Comparison of ENCODE assay signal across 7 mouse cellular contexts in the genomic region with DNA sequence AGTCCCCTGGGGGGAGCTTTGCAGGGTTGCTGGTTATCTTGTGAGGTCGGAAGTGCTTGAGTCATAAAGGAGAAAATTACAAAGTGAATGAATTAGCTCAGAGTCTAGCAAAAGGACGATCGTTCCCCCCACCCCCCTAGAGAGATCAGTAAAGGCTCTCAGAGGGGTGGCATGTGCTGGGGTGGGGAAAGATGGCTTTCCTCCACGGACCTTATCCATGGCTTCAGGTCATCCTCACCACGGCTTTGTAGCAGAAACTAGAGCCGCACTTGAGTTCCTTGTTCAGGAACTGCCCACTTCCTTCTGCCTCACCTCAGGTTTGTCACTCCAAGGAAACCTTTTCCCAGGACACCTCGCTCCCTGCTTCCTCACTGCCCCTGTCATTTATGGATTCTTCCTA. TPM values are rescaled to one million over a fixed set of nuclear protein-coding genes. Genes with fewer than 3 reads are reported as not detected.
DNase-seq lines count a peak whose midpoint lies in the region; ATAC-seq and TF ChIP-seq lines count a peak whose summit lies in the region.

A gene (minus strand): TSS at position 101 of the 400 bp plus-strand sequence.

- WGBS in forebrain, embryonic 14.5 days = 68% methylated on average over 7 of the region's 7 CpGs
- 50% methylated on average over 7 of the region's 7 CpGs for whole genome bisulfite sequencing in hindbrain, embryonic 12.5 days
- WGBS in liver, embryonic 14.5 days (ENCODE audit: insufficient replicate concordance) = 34% methylated on average over 7 of the region's 7 CpGs

- no peak within 1 kb of the TSS for H3K9ac ChIP-seq in forebrain, embryonic 14.5 days (ENCODE audit: low read length)
- no peak within 1 kb of the TSS for H3K9ac ChIP-seq in hindbrain, embryonic 12.5 days
- H3K9ac ChIP-seq in liver, embryonic 14.5 days (replicated peaks) = no peak within 1 kb of the TSS

- H3K36me3 ChIP-seq in G1E (replicated peaks) = no peaks in the 10 kb centered on the region
- H3K36me3 ChIP-seq in forebrain, embryonic 14.5 days (ENCODE audit: control insufficient read depth, insufficient read depth, low read length) = no peaks in the 10 kb centered on the region
- H3K36me3 ChIP-seq in hindbrain, embryonic 12.5 days = no peaks in the 10 kb centered on the region
- no peaks in the 10 kb centered on the region for H3K36me3 ChIP-seq in liver, embryonic 14.5 days (replicated peaks; ENCODE audit: control insufficient read depth, insufficient read depth, low read depth)

- no peak for ATAC-seq in CD4-positive, CD25-positive, alpha-beta regulatory T cell, adult 4 months
- no peak for ATAC-seq in G1E (ENCODE audit: extremely low read depth, insufficient number of reproducible peaks, low FRiP score, poor library complexity, severe bottlenecking)
- no peak for ATAC-seq in forebrain, embryonic 14.5 days
- no peak for ATAC-seq in hindbrain, embryonic 12.5 days (ENCODE audit: low FRiP score)
- no peak for ATAC-seq in liver, embryonic 14.5 days (ENCODE audit: insufficient read depth)

- no peak within 1 kb of the TSS for H3K27ac ChIP-seq in forebrain, embryonic 14.5 days (ENCODE audit: low read depth, low read length)
- no peak within 1 kb of the TSS for H3K27ac ChIP-seq in hindbrain, embryonic 12.5 days
- no peak within 1 kb of the TSS for H3K27ac ChIP-seq in liver, embryonic 14.5 days

- TF ChIP-seq EP300 in liver, embryonic 14.5 days (IDR thresholded peaks at IDR 0.05; ENCODE audit: low read depth) = no peak

- H3K4me3 ChIP-seq in G1E (ENCODE audit: low read depth, low read length) = no peak within 1 kb of the TSS
- no peak within 1 kb of the TSS for H3K4me3 ChIP-seq in forebrain, embryonic 14.5 days (ENCODE audit: low read depth, low read length)
- no peak within 1 kb of the TSS for H3K4me3 ChIP-seq in hindbrain, embryonic 12.5 days
- no peak within 1 kb of the TSS for H3K4me3 ChIP-seq in liver, embryonic 14.5 days (ENCODE audit: insufficient read depth in 1 of 2, low read depth in 2 of 2, low read length in 2 of 2)

- no peaks in the 10 kb centered on the region for H3K9me3 ChIP-seq in G1E (replicated peaks)
- no peaks in the 10 kb centered on the region for H3K9me3 ChIP-seq in forebrain, embryonic 14.5 days (replicated peaks; ENCODE audit: control insufficient read depth, low read length)
- no peaks in the 10 kb centered on the region for H3K9me3 ChIP-seq in hindbrain, embryonic 12.5 days (replicated peaks)
- H3K9me3 ChIP-seq in liver, embryonic 14.5 days (ENCODE audit: control insufficient read depth, low read length) = no peaks in the 10 kb centered on the region

- peaks cover 14% of the 10 kb centered on the region for H3K4me1 ChIP-seq in G1E (ENCODE audit: insufficient read depth, low read depth, low read length)
- H3K4me1 ChIP-seq in forebrain, embryonic 14.5 days (ENCODE audit: control insufficient read depth, insufficient read depth, low read length) = no peaks in the 10 kb centered on the region
- H3K4me1 ChIP-seq in hindbrain, embryonic 12.5 days = peaks cover 12% of the 10 kb centered on the region
- H3K4me1 ChIP-seq in liver, embryonic 14.5 days (replicated peaks; ENCODE audit: control insufficient read depth in 2 of 2, insufficient read depth in 2 of 2, low read length in 1 of 2) = peaks cover 1 to 3% of the 10 kb centered on the region in 2 experiments; a peak in 1 of 4 replicates

- DNase-seq in G1E (ENCODE audit: low spot score) = no peak
- no peak for DNase-seq in forebrain, embryonic 14.5 days (ENCODE audit: low spot score)
- no peak for DNase-seq in liver, embryonic 14.5 days (ENCODE audit: low read depth in 3 of 3, low spot score in 3 of 3)
- no peak for DNase-seq in spleen, postnatal 4 days (ENCODE audit: low spot score in 2 of 2)
- DNase-seq in kidney, postnatal 14 days = no peak

- H3K27me3 ChIP-seq in G1E (ENCODE audit: insufficient read depth, low read length) = peaks cover 52% of the 10 kb centered on the region
- no peaks in the 10 kb centered on the region for H3K27me3 ChIP-seq in forebrain, embryonic 14.5 days (replicated peaks; ENCODE audit: control insufficient read depth, insufficient read depth, low read length)
- no peaks in the 10 kb centered on the region for H3K27me3 ChIP-seq in hindbrain, embryonic 12.5 days
- no peaks in the 10 kb centered on the region for H3K27me3 ChIP-seq in liver, embryonic 14.5 days (ENCODE audit: control insufficient read depth, insufficient read depth, low read length)

- H3K4me2 ChIP-seq in forebrain, embryonic 14.5 days (ENCODE audit: low read length) = no peak within 1 kb of the TSS
- H3K4me2 ChIP-seq in hindbrain, embryonic 12.5 days (replicated peaks) = no peak within 1 kb of the TSS
- H3K4me2 ChIP-seq in liver, embryonic 14.5 days (ENCODE audit: low read depth) = no peak within 1 kb of the TSS

- no peak for TF ChIP-seq CTCF in G1E (IDR thresholded peaks at IDR 0.05; ENCODE audit: low read depth, low read length)
- no peak for TF ChIP-seq CTCF in liver, embryonic 14.5 days (IDR thresholded peaks at IDR 0.05; ENCODE audit: low read depth)

RNA-seq across cellular contexts. Expression of the gene that starts here (rescaled TPM):
- 100 to 1,000 TPM; 466 to 576 TPM for polyA plus RNA-seq in CD4-positive, CD25-positive, alpha-beta regulatory T cell, adult 4 months (2017; shearing (Covaris generic))
- total RNA-seq in G1E (2014; fragmentation: Nextera tagmentation) (258 and 259 TPM in 2 replicates), G1E (2017) (134 and 148 TPM in 2 replicates)
- polyA plus RNA-seq in G1E (2012) = 77.2 and 85.1 TPM in 2 replicates
- 282 and 300 TPM in 2 replicates for polyA plus RNA-seq in forebrain, embryonic 14.5 days (2014; fragmentation: Nextera tagmentation; extraction: Ambion mirVana)
- polyA plus RNA-seq in hindbrain, embryonic 12.5 days (2016; fragmentation: Nextera tagmentation; extraction: Ambion mirVana) = 352 and 354 TPM in 2 replicates
- 36.7 and 44.5 TPM in 2 replicates for polyA plus RNA-seq in liver, embryonic 14.5 days (2012; rRNA removed)
- 162 and 171 TPM in 2 replicates for polyA plus RNA-seq in liver, embryonic 14.5 days (2014; fragmentation: Nextera tagmentation; extraction: Ambion mirVana)
